Mouse (Mus musculus) 3134 (cell line): ENCODE data around the gene Rbms3.
A peak's percentile ranks its signal among the peaks of the same experiment; 100 is the strongest.

Experiments used
- DNase-seq: peaks from one replicate; pipeline ENCODE4 v3.0.0-alpha.2; 2011; ENCODE audit warnings: low spot score; ENCODE audit not compliant: insufficient read length; ENCODE audit errors: extremely low read depth

The Rbms3 gene

GRCm38 (mm10) chr9:117629771-117630170, at the start of gene Rbms3:
TSS of gene Rbms3 (minus strand) at chr9:117629913.
- no peak for DNase-seq

DNA sequence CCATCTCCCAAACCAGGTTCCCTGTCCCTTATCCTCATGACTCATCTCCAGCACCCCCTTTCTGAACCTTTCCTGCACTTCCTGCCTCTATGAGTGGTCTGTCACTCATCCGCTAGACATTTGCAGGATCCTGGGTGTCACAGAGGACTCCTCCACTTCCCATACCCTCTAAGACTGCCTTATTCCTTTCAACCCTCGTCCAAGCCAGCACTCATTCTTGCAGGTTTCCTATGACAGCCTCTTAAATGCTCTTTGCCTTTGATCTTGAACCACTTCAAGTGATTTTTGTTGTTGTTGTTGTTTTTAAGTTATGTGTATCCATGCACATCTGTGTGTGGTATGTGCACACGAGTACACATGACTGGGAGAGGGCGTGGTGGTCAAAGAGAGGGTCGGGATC, 43.6 kb upstream of the Rbms3 start:
- no peak for DNase-seq

DNA sequence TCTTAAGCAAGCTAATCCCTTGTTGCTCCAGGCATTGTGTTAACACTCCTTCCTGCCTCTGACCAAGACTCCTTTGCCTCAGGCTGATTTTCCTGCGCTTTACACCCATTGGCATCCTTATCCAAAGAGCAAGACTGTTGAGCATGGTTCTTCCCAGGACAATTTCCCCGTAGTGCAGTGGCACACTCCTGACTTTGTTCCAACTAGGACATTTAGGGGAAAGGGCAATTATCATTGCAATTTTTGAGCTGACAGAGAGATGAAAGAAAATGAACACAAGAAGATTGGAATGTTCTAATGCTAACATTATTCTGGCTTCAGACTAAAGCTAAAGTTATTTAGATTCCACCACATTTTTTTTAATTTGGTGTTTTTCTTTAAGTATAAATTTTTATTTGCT, 24.9 kb upstream of the Rbms3 start:
- no peak for DNase-seq

GRCm38 (mm10) chr9:117653641-117654040, 23.9 kb upstream of the Rbms3 start:
- DNase-seq, result no peak

- no peak for DNase-seq
Measured at GRCm38 (mm10) chr9:117646131-117646530, 16.4 kb upstream of the Rbms3 start.

GRCm38 (mm10) chr9:117641090-117641782, 11.5 kb upstream of the Rbms3 start:
- DNase-seq, result no peak

DNA sequence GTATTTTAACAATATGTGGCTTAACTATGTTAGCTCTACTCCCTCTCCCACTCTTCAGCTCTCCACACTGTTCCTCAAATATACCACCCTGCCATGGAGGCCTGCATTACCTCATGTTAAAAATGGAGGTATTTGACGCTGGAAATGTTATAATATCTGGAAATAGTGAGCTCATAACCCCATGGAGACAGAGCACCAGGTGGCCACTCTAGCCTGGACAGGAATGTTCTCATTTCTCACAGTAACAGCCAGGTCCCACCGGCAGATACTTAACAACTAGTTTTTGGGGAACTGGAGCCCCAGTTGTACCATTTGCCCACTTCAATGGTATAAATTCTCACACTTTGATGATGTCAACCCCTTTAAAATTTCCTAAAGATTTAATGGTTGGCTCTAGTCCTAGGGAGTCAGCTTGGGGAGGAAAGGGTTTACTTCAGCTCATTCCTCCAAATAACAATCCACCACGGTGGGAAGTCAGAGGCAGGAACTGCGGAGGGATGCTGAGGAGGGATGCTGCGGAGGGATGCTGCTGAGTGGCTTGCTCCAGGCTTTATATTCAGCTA, 9.0 kb upstream of the Rbms3 start:
- DNase-seq, result no peak

DNA sequence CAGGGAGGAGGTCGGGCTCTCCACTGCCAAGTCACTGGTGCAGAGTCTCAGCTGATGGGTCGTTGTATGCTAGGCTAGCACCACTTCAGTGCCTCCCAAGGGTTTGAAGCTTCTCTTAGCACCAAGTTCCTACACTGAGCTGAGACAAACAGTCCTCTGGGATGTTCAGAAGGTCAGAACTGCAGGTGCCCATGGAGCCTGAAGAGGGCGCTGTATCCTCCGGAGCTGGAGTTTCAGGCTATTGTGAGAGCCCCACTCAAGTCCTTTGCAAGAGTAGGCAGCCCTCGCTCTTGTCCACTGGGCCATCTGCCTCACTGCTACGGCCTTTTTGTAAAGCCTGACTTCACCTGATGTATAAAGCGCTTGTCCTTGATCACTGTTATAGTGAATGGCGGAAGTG, 6.8 kb upstream of the Rbms3 start:
- no peak for DNase-seq

- no peak for DNase-seq
Measured at GRCm38 (mm10) chr9:117627173-117627572, 2.5 kb downstream of the Rbms3 start.

- DNase-seq, result no peak
Measured at GRCm38 (mm10) chr9:117600781-117601180, 28.9 kb downstream of the Rbms3 start.

- DNase-seq, result no peak
Measured at GRCm38 (mm10) chr9:117599341-117599740, 30.4 kb downstream of the Rbms3 start.

- no peak for DNase-seq
Measured at GRCm38 (mm10) chr9:117596162-117596561, 33.6 kb downstream of the Rbms3 start.

- no peak for DNase-seq
Measured at GRCm38 (mm10) chr9:117585345-117585744, 44.4 kb downstream of the Rbms3 start.

GRCm38 (mm10) chr9:117583638-117584037, 46.1 kb downstream of the Rbms3 start:
- DNase-seq, result no peak

DNA sequence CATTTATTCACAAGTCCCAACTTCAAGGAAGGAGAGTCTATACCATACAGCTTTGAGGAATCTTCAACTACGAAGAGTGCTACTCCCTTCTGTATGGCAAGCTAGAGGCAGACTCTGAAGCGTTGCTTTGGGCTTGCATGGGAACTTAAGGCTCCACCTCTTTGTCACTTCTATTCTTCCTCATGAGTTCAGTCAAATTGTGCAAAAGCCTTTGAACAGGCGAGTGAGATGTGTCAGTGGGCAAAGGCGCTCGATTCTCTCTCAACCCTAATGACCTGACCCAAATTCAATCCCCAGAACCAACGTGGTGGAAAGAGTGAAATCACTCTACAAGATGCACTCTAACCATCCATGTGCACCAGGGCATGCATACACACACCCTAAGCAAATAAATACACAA, 47.1 kb downstream of the Rbms3 start:
- no peak for DNase-seq

DNA sequence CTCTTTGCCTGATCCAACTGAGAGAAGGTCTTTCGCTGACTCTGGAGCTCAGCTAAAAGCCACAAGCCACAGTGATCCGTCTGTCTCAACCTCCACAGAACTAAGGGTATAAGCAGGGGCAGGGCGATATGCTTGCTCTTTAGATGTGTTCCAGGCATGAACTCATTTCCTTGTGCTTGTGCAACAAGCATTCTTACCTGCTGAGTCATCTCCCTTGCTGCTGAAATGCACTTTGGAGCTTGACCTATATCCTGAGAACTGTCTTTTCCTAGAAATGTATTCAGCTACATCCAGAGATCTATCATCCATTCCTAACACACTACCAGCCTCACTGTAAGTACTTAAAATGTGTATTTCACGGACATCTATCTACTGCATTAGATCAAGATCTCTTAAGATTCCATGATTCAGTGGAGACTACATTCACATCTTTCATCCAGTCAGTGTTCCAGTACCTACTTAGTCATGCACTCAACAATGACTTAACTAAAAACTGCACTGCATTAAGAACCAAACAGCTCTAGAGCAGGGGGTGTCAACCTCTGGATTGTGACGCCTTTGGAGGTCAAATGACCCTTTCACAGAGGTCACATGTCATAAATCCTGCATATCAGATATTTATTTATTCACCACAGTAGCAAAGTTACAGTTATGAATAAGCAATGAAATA, 58.4 kb downstream of the Rbms3 start:
- DNase-seq, result peak; percentile 45

GRCm38 (mm10) chr9:117570240-117570821, 59.4 kb downstream of the Rbms3 start:
- DNase-seq, result no peak

- DNase-seq, result no peak
Measured at GRCm38 (mm10) chr9:117566293-117566692, 63.4 kb downstream of the Rbms3 start.

DNA sequence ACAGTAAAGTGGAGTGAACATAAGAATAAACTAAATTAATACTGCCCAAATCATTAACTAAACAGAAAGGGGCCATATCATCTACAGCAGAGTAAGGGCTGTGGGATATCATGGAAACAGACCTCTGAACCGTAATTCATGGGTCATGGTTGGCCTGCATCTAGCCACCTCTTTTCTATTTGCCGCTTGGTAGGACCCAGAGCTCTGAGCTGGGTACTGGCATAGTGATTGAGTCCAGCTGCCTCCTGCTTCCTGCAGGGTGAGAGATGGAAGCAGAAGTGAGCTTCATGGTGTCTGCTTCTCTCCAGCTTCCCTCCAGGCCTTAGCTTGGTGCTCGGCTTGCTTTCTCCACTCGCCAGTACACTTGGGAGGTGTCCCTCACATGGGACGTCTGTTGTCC, 71.2 kb downstream of the Rbms3 start:
- no peak for DNase-seq

- DNase-seq, result no peak
Measured at GRCm38 (mm10) chr9:117554356-117554755, 75.4 kb downstream of the Rbms3 start.

- DNase-seq, result no peak
Measured at GRCm38 (mm10) chr9:117529281-117529680, 100.4 kb downstream of the Rbms3 start.

DNA sequence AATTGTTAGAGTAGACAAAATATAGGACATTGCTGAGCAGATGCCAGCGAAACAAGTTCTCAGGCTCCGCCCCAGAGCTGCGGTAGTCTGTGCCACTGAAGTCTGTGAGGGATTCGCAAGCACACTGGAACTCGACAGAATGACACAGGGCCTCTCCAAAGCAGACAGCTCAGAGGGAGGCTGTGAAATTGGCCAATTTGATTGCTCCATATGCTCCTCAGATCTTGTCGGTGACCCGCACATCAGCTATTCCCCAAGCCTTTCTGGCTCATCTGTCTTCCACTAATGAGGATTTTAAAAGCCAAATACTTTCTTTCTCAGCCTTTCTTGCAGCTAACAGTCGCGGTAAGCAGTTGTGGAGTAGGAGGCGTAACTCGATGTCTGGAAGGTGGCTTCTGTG, 120.8 kb downstream of the Rbms3 start:
- no peak for DNase-seq
